Mouse (Mus musculus) small intestine, adult 10 weeks (tissue): Measurements from ENCODE around the gene Nmi. TPM values are rescaled to one million over a fixed set of nuclear protein-coding genes. Genes with fewer than 3 reads are reported as not detected.

Experiments
- polyA plus RNA-seq: library from polyadenylated mRNA; stranded (reverse); fragments of 350-450 nt; fragmentation: Illumina TruSeq; extraction: RNeasy Lipid Tissue Mini Kit (QIAGEN cat#74804); gene quantifications from one replicate; pipeline ENCODE4 v1.2.3, GENCODE M21; 2014; ENCODE audit warnings: low replicate concordance

Gene Nmi
- polyA plus RNA-seq = 176 TPM

DNA sequence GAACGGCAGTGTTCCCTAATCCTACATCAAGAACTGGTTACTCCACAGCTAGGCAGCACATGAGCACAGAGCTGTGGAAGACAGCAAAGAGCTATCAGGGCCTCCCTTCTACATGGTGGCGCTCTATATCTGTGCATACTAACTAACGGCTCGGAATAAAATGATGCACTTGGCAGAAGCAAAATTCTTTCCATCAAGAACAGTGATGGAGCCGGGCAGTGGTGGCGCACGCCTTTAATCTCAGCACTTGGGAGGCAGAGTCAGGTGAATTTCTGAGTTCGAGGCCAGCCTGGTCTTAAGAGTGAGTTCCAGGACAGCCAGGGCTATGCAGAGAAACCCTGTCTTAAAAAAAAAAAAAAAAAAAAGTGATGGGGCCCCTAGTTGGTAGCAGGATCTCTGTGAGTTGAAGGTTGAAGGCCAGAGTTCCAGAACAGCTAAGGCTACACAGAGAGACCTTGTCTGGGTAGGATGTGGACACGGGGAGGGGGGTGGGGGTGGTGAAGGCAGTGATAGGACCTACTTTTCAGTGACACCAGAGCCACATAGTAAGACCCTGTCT is at the start of gene Nmi:
TSS of gene Nmi (minus strand) at position 85 of the 559 bp plus-strand sequence.

DNA sequence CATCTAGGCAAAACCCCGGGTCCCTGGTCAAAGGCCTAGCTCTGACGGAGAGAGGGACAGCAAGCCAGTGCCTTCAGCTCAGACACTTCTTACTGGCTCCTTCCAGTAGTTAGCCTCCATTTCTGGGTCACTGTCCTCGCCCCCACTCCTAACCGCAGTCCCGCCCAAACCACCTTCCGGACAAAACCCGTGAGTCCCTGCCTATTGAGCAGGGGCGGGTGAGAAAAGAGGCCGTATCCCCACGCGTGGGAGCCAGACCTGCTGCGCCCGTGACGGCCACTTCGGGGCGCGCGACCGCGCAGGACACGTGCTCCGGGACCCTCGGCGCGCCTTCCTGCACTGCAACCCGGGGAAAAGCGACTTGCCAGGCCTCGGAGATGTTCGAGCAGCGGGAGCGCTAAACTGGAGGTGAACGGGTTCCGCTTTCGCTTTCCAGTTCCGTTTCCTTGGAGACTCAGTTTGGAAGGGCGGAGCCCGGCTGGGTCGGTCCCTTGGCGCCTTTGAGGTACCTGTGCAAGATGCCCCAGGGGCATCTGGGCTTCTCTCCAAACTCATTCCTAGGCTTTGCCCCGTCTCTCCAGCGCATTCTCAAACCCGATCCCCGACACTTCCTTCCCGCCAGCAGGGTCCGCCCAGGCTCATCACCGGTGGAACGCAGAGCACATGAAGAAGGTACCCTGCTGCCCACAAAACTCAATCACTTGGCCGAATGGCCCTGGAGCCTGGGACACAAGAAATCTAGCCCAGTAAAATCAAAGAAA is 38.5 kb downstream of the Nmi start, which contains the start of gene Rbm43:
TSS of gene Rbm43 (minus strand) at position 590 of the 761 bp plus-strand sequence.

Other genes starting within 250 kb of the Nmi start
- gene Rbm43, start 38.3 kb downstream of the Nmi start, polyA plus RNA-seq = 14.0 TPM
- 0.48 TPM for gene Tnfaip6, start 64.5 kb upstream of the Nmi start, polyA plus RNA-seq
- 44.4 TPM for gene Rif1, start 99.3 kb upstream of the Nmi start, polyA plus RNA-seq